Mouse (Mus musculus): Measurements from ENCODE around the gene Sapcd2.

DNA sequence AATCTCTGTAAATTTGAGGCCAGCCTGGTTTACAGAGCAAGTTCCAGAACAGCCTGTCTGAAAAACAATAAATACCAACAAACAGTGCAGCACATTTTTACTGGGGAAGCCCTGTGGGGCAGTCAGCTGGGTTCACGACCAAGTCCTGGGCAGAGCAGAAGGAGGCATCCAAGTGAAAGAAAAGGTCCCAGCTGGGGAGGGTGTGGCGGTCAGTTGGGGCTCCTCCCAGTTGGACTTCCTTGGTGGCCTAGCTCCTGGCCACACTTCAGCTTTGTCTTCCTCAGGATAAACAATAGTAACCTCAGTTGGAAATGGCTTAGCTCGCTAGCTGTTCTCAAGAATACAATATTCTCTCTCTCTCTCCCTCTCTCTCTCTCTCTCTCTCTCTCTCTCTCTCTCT lies 45.3 kb downstream of the Sapcd2 start:
- TF ChIP-seq POLR2A (IDR thresholded peaks at IDR 0.05; ENCODE audit: low read depth, low read length) (no peak), CTCF (IDR thresholded peaks at IDR 0.05; ENCODE audit: extremely low read depth, insufficient read depth, insufficient read length, insufficient replicate concordance) (no peak)

Data from spleen, adult 2 months (tissue).